Mouse (Mus musculus) gastrocnemius, postnatal 4 days (tissue): ENCODE measurements around the gene Atxn10. TPM values are rescaled to one million over a fixed set of nuclear protein-coding genes. Genes with fewer than 3 reads are reported as not detected.

Source experiments
- DNase-seq, 2 experiments: peaks; one replicate each; pipeline ENCODE4 v3.0.0; 2021 to 2022; ENCODE audit warnings: low spot score in 2 of 2, mixed read lengths in 2 of 2
- total RNA-seq, 2 experiments: library from RNA; stranded (reverse); gene quantifications; 2 replicates each; pipeline ENCODE4 v1.2.3; 2021

The Atxn10 gene
- total RNA-seq, 2 experiments from 2014 or later, result 102 to 109 TPM

GRCm38 (mm10) chr15:85464823-85465565 is 128.9 kb downstream of the Atxn10 start:
- DNase-seq, result no peak

GRCm38 (mm10) chr15:85466456-85467067 is 130.5 kb downstream of the Atxn10 start:
- DNase-seq, result no peak

GRCm38 (mm10) chr15:85469401-85469800 is 133.4 kb downstream of the Atxn10 start:
- DNase-seq, result no peak

- no peak for DNase-seq
Measured at GRCm38 (mm10) chr15:85474697-85475096, 138.7 kb downstream of the Atxn10 start.

GRCm38 (mm10) chr15:85477584-85477983 is 141.5 kb downstream of the Atxn10 start:
- DNase-seq, result peak; percentile 48 to 64

- DNase-seq, result peak in 1 of 2 experiments; percentile 43
Measured at GRCm38 (mm10) chr15:85479365-85479764, 143.3 kb downstream of the Atxn10 start.

- DNase-seq, result no peak
Measured at GRCm38 (mm10) chr15:85479919-85480318, 143.9 kb downstream of the Atxn10 start.

- DNase-seq, result no peak
Measured at GRCm38 (mm10) chr15:85480630-85481029, 144.6 kb downstream of the Atxn10 start.

GRCm38 (mm10) chr15:85488900-85489299 is 152.9 kb downstream of the Atxn10 start:
- DNase-seq, result no peak

- no peak for DNase-seq
Measured at GRCm38 (mm10) chr15:85489751-85490150, 153.7 kb downstream of the Atxn10 start.

- no peak for DNase-seq
Measured at GRCm38 (mm10) chr15:85494163-85494621, 158.1 kb downstream of the Atxn10 start.

- no peak for DNase-seq
Measured at GRCm38 (mm10) chr15:85497548-85497947, 161.5 kb downstream of the Atxn10 start.

- no peak for DNase-seq
Measured at GRCm38 (mm10) chr15:85497981-85498475, 162.0 kb downstream of the Atxn10 start.

GRCm38 (mm10) chr15:85500267-85500666 is 164.2 kb downstream of the Atxn10 start:
- DNase-seq, result no peak

- no peak for DNase-seq
Measured at GRCm38 (mm10) chr15:85503127-85503526, 167.1 kb downstream of the Atxn10 start, which contains the start of gene 7530416G11Rik. Gene 7530416G11Rik, minus strand, starts transcription at chr15:85503227.

GRCm38 (mm10) chr15:85505118-85505925 is 169.3 kb downstream of the Atxn10 start:
- DNase-seq, result peak; percentile 49 to 76

- no peak for DNase-seq
Measured at GRCm38 (mm10) chr15:85506680-85507079, 170.6 kb downstream of the Atxn10 start.

- no peak for DNase-seq
Measured at GRCm38 (mm10) chr15:85507370-85508014, 171.4 kb downstream of the Atxn10 start.
